Mouse (Mus musculus) lung, adult 2 months (tissue): Measurements from ENCODE around the gene Ebf1.

Experiments used
- CTCF ChIP-seq: fragments of 200-500 bp; IDR thresholded peaks from 2 replicates; pipeline ENCODE4 v1.5.1; 2011; ENCODE audit warnings: mild to moderate bottlenecking, low read length, control low read depth; ENCODE audit not compliant: insufficient read depth
- POLR2A ChIP-seq: fragments of 200-500 bp; IDR thresholded peaks from 2 replicates; pipeline ENCODE4 v1.6.1; 2011; ENCODE audit warnings: low read depth, mild to moderate bottlenecking, control low read depth, low read length, borderline replicate concordance; ENCODE audit errors: extremely low read depth

DNA sequence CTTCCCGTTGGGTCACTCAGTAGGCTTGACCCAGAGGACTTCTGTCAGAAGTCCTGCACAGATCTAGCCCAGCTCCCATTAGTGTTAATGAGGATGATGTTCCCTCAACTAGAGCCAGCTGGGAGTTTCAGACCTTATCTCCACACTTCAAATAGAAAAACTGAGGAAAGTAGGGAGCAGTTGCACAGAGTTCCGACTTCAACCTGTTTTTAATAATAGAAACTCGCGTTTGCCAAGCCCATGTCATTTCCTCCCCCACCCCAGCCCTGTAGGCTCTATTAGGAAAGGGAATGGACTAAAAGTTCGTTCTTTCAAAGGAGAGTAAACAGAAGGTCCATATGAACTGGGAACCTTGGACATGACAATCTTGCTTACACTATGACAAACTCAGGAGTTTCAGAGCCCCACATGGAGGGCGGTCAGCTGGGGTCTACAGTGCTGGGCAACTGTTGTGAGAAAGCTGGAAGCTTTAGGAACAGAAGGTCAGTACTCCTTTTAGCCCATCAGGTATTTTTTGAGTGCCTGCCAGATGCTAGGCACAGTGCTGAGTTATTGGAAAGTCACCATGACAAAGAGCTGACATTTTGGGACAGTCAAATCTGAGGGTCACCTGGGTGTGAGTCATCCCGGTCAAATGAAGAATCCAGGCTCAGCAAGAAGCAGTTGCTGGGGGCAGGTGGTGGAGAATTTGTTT, 72.6 kb downstream of the Ebf1 start:
- TF ChIP-seq CTCF (no peak), POLR2A (no peak)
